Mouse (Mus musculus) c-Kit-positive CD71-negative TER-119-negative erythroid progenitor cells, embryonic 14.5 days (primary cell): ENCODE results near the gene Mtnr1b.
A peak's percentile ranks its signal among the peaks of the same experiment; 100 is the strongest.
"Not testable (repeated sequence)": the region's sequence is repeated elsewhere in the genome, so short reads cannot be mapped to it uniquely, and the experiment has no call there.

Source experiments
- DNase-seq: peaks from one replicate; pipeline ENCODE4 v3.0.0-alpha.2; 2013; ENCODE audit warnings: low read depth

The Mtnr1b gene

GRCm38 (mm10) chr9:15874506-15875160, at the start of gene Mtnr1b:
TSS of gene Mtnr1b (minus strand) at chr9:15874556.
- DNase-seq = no peak

DNA sequence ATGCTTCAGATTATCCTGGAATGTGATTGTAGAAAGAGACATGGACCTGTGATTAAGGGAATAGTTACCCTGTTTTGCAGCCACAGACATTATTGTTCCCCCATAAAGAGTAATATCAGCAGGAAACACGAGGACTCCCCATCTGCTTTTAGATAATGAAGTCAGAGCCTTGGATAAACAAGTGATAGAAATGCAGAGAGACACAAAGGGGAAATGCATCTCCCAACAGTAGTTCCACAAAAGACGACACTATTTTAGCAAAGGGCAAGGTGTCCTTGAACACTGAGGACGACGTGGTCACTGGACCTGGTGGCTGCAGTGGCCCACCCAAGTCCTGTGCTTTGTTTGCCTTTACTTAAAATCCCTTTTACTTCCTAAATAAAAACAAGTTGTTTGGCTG, 45.9 kb upstream of the Mtnr1b start:
- DNase-seq = no peak

GRCm38 (mm10) chr9:15919373-15920005, 45.1 kb upstream of the Mtnr1b start:
- no peak for DNase-seq

GRCm38 (mm10) chr9:15916600-15916999, 42.2 kb upstream of the Mtnr1b start:
- no peak for DNase-seq

DNA sequence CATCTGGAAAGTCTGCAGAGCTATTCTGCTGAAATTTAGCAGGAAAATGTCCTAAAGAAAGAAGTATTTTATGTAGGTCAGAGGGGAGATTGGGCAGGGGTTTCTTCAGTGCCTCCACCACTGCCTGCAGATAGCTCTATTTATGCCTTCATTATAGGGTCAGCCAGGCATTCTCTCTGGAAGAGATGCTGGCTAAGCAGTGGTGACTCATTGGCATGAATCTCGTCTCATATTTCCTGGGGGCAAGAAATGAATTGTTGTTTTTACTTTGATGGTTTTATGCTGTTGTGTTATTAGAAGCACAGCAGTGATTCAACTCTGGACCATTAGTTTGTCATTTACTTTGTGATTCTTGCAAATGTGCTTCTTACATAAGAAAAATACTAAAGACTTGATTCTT, 38.4 kb upstream of the Mtnr1b start:
- no peak for DNase-seq

- no peak for DNase-seq
These were observed 35.2 kb upstream of the Mtnr1b start for GRCm38 (mm10) chr9:15909397-15910113.

DNA sequence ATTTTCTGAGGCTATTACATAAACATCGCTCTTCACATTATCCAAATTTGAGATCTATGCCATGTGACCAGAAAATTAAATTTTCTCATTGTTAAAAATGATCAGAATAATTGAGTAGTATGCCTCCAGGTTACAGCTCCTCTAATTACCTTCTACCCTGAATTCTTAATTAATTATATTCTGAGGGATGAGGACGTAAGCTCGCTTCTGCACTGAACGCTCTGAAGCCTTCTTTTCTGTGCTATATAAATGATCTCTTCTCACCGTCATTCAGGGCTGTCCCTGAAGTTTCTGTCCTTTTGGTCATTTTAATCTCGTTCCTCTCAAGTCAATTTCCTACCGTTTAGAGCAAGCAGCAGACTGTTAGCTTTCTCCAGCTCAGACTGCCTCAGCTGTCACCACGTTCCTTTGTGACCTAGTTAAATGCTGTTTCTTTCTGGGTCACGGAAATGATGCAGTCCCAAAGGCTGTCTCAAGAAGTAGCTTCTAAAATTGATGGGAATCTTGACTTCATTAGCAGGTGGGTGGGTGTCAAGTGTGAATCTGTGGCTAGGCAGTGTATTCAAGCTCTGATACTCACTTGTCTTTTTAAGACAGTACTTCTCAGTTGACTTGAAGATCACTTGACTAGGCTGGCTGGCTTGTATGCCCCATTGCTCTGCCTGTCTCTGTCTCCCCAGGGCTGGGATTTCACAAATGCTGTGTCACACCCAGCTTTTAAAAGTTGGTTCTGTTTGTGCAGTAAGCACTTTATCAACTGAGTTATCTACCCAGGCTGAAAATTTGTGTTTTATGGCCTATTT, 29.8 kb upstream of the Mtnr1b start:
- no peak for DNase-seq

GRCm38 (mm10) chr9:15898112-15898511, 23.8 kb upstream of the Mtnr1b start:
- DNase-seq = no peak

GRCm38 (mm10) chr9:15886756-15887155, 12.4 kb upstream of the Mtnr1b start:
- no peak for DNase-seq

- DNase-seq = no peak
These were observed 6.4 kb upstream of the Mtnr1b start for GRCm38 (mm10) chr9:15880754-15881153.

GRCm38 (mm10) chr9:15880160-15880603, 5.8 kb upstream of the Mtnr1b start:
- DNase-seq = peak; percentile 13

DNA sequence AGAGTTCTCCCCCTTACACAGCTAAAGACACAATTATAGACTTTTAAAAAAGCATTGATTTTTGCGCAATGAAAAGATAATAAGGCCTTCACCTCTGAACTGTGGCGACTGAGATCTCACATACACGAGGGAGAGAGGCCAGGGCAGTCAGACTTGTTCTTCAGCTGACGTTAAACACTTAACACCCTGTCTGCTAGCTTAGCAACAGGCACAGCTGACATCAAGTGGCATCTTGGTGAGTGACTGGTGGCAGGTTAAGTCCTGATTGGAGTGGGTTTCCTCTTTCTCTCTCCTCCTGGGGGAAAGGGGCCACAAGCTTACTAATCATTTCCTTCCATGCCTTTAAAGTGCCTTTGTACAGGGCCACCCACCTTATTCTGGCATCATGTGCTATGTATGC, 4.3 kb downstream of the Mtnr1b start:
- DNase-seq = no peak

DNA sequence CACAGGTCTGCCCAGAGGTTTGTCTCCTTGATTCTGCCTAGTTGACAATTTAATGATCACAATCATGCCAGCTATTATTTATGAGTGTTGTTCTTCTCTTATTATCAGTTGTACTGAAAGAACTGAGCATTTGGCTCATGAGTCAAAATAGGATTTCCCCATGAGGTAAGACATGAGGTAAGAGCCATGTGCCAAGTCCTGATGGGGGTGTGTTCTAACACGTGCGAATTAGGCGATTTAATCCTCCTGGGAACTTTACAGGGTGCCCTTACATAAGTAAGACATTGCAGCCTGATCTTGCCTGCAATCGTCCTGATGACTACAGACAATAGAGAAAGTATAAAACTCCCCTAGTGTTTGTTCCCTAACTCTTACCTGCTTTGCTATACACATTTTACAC, 4.9 kb downstream of the Mtnr1b start:
- no peak for DNase-seq

- DNase-seq = no peak
These were observed 7.9 kb downstream of the Mtnr1b start for GRCm38 (mm10) chr9:15866280-15867072.

- no peak for DNase-seq
These were observed 13.0 kb downstream of the Mtnr1b start for GRCm38 (mm10) chr9:15861402-15861801.

DNA sequence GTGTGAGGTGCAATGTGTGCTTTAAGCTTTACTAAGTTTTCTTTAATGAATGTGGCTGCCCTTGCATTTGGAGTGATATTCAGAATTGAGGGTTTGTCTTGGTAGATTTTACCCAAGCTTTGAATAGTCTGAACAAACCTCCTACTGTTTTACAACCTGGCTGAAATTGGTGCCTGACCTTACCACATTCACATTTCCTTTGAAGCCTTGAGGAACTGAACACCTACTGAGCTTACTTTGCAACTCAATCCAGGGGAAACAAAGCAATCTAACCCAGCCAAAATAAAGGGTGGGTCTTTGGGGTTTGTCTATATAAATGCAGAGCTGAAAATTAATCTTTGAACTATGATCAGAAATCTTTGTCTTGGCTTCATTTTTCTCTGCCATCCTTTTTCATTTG, 23.6 kb downstream of the Mtnr1b start:
- no peak for DNase-seq

DNA sequence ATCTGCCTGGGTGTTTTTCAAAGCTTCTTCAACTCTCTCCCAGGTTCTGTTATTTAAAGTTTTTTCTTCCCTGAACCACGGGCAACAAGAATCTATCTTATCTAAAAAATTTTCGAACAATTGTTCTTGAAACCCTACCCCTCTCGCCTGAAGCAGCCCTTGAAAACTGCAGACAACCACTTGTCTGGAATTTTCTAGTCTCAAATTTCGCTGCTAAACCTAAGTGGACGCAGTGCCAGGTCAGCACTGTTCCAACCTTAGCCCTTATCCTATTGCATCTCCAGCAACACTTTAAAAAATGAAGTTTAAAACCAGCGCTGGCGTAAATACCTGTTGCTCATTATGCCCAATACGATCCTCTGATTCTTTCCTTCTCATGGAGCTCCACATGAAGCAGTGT, 29.0 kb downstream of the Mtnr1b start:
- DNase-seq = no peak

GRCm38 (mm10) chr9:15844936-15845335, 29.4 kb downstream of the Mtnr1b start:
- DNase-seq = not testable (repeated sequence)

DNA sequence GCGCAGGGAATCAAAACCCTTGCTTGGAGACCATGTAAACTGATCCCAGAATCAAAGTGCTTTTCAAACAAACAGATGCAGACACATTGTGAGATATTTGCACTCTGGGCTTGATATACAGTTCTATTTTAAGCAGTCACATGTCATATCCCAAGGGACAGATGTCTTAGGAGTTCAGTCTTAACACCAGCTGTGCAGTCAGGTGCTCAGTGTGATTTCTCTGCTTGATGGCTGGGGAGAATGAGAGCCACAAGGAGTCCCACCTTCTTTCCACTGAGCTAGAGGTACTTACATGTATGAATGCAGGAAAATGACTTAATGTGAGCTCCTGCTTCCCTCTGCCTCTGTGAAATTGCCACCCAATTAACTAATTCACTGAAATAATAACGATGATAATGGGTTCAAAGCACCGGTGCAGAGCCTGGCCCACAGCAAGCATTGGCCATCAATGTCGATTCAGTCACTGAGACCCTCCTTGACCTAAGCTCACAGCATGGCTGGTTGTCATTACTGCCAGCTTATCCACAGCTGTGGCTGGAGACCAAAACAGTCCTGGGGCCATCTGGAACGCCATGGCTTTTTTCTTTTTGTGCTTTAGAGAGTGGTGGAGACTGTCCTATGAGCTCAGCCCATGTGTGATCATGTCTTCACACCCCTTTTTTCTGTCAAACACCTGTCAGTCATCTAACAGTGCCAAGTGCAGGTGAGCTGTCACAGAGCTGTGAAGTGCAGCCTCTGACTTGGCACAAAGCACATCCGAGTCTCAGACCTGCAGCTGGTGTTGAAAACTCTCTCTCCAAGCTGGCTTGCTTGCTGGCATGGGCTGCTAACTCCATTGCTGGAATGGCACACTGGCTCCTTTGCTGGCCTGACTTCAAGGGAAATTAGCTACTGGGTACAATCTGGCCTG, 61.1 kb downstream of the Mtnr1b start:
- no peak for DNase-seq

GRCm38 (mm10) chr9:15804296-15804695, 70.1 kb downstream of the Mtnr1b start:
- no peak for DNase-seq
